11 mouse cellular contexts compared by ENCODE assay signal in the genomic region with DNA sequence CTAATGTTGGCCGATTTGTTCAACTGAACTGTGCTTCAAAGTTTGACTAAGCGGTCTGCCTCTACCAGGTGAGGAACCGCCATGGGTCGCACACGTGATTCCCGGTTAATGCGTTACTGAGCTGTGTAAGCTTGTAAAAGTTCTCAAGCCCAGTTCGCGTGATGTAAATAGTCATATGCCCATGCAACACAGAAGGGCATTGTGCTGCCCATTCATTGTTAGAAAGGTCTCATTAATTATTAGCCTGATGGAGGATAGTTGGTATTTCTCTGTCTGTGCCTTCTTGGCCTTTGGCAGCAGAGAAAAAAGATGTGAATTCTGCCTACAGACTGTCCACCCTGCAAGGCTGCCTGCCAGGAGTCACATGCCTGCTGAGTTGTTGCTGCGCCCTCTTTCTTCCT. TPM values are rescaled to one million over a fixed set of nuclear protein-coding genes. Genes with fewer than 3 reads are reported as not detected.
A peak's percentile ranks its signal among the peaks of the same experiment; 100 is the strongest.
DNase-seq lines count a peak whose midpoint lies in the region; ATAC-seq and TF ChIP-seq lines count a peak whose summit lies in the region.
"Had no signal": no experiment of that assay in that cellular context is flagged by ENCODE, and none has a peak within 500 bp of the region (broad histone marks: within the 10 kb centered on the region; RNA-seq: fewer than 3 reads in every experiment).

No protein-coding gene starts in this region.

- H3K9me3 ChIP-seq in liver, embryonic 12.5 days (replicated peaks): no peaks in the 10 kb centered on the region
- no peaks in the 10 kb centered on the region for H3K9me3 ChIP-seq in forebrain, embryonic 13.5 days (replicated peaks)
- no peaks in the 10 kb centered on the region for H3K9me3 ChIP-seq in intestine, embryonic 15.5 days
- H3K9me3 ChIP-seq in limb, embryonic 13.5 days: no peaks in the 10 kb centered on the region

- no peak overlapping the region for H3K4me3 ChIP-seq in liver, adult 2 months (ENCODE audit: insufficient read depth, low read depth, low read length)
- no peak overlapping the region for H3K4me3 ChIP-seq in liver, embryonic 12.5 days
- no peak overlapping the region for H3K4me3 ChIP-seq in forebrain, embryonic 13.5 days
- H3K4me3 ChIP-seq in intestine, embryonic 15.5 days (replicated peaks): no peak overlapping the region
- no peak overlapping the region for H3K4me3 ChIP-seq in limb, embryonic 13.5 days
- H3K4me3 ChIP-seq: megakaryocyte, embryonic 14.5 days had no signal

- no peak for TF ChIP-seq POLR2A in liver, adult 2 months (IDR thresholded peaks at IDR 0.05; ENCODE audit: extremely low read depth, insufficient read depth, low read length)

- no peak overlapping the region for H3K27ac ChIP-seq in liver, adult 2 months (replicated peaks; ENCODE audit: insufficient read depth, low read depth, low read length)
- no peak overlapping the region for H3K27ac ChIP-seq in liver, embryonic 12.5 days
- H3K27ac ChIP-seq in forebrain, embryonic 13.5 days: peak overlapping the region; percentile 78
- H3K27ac ChIP-seq in intestine, embryonic 15.5 days: no peak overlapping the region
- no peak overlapping the region for H3K27ac ChIP-seq in limb, embryonic 13.5 days

- H3K4me1 ChIP-seq in liver, adult 2 months (ENCODE audit: control insufficient read depth, insufficient read depth, low read length): no peaks in the 10 kb centered on the region
- no peaks in the 10 kb centered on the region for H3K4me1 ChIP-seq in liver, embryonic 12.5 days
- H3K4me1 ChIP-seq in forebrain, embryonic 13.5 days: peaks cover 76% of the 10 kb centered on the region
- H3K4me1 ChIP-seq in intestine, embryonic 15.5 days (replicated peaks): peaks cover 9% of the 10 kb centered on the region; the same call in 1 of the 2 replicates
- peaks cover 19% of the 10 kb centered on the region; the same call in 1 of the 2 replicates for H3K4me1 ChIP-seq in limb, embryonic 13.5 days
- H3K4me1 ChIP-seq: megakaryocyte, embryonic 14.5 days had no signal

- WGBS in liver, adult 2 months: 74% methylated on average over 10 of the region's 10 CpGs
- 88% methylated on average over 10 of the region's 10 CpGs for WGBS in liver, embryonic 12.5 days (ENCODE audit: insufficient replicate concordance)
- WGBS in forebrain, embryonic 13.5 days: 76% methylated on average over 10 of the region's 10 CpGs
- 56% methylated on average over 10 of the region's 10 CpGs for WGBS in intestine, embryonic 15.5 days
- 81% methylated on average over 10 of the region's 10 CpGs for WGBS in limb, embryonic 13.5 days

- H3K9ac ChIP-seq in liver, adult 2 months (ENCODE audit: low read depth, low read length): no peak overlapping the region
- H3K9ac ChIP-seq in liver, embryonic 12.5 days: no peak overlapping the region
- no peak overlapping the region for H3K9ac ChIP-seq in forebrain, embryonic 13.5 days
- no peak overlapping the region for H3K9ac ChIP-seq in intestine, embryonic 15.5 days
- H3K9ac ChIP-seq in limb, embryonic 13.5 days: no peak overlapping the region

- ATAC-seq in liver, embryonic 12.5 days: no peak
- ATAC-seq in forebrain, embryonic 13.5 days: no peak
- ATAC-seq in intestine, embryonic 15.5 days: peak; percentile 78
- 0 out of 2 replicates have a peak, but pooled peaks have one; percentile 28 for ATAC-seq in limb, embryonic 13.5 days (ENCODE audit: low FRiP score, low read depth)

- peaks cover 2% of the 10 kb centered on the region; the same call in 1 of the 2 replicates for H3K79me2 ChIP-seq in liver, adult 2 months (ENCODE audit: control insufficient read depth, insufficient read depth, low read length)

- no peaks in the 10 kb centered on the region for H3K36me3 ChIP-seq in liver, adult 2 months (ENCODE audit: control insufficient read depth, insufficient read depth, low read length)
- no peaks in the 10 kb centered on the region for H3K36me3 ChIP-seq in liver, embryonic 12.5 days
- H3K36me3 ChIP-seq in forebrain, embryonic 13.5 days (ENCODE audit: poor library complexity, severe bottlenecking): no peaks in the 10 kb centered on the region
- no peaks in the 10 kb centered on the region for H3K36me3 ChIP-seq in intestine, embryonic 15.5 days
- H3K36me3 ChIP-seq in limb, embryonic 13.5 days: no peaks in the 10 kb centered on the region

- no peaks in the 10 kb centered on the region for H3K27me3 ChIP-seq in liver, adult 2 months (ENCODE audit: control insufficient read depth, insufficient read depth, low read length)
- no peaks in the 10 kb centered on the region for H3K27me3 ChIP-seq in liver, embryonic 12.5 days (replicated peaks)
- H3K27me3 ChIP-seq in forebrain, embryonic 13.5 days: no peaks in the 10 kb centered on the region
- no peaks in the 10 kb centered on the region for H3K27me3 ChIP-seq in intestine, embryonic 15.5 days (replicated peaks)
- H3K27me3 ChIP-seq in limb, embryonic 13.5 days: no peaks in the 10 kb centered on the region
- H3K27me3 ChIP-seq: megakaryocyte, embryonic 14.5 days had no signal

- no peak for TF ChIP-seq CTCF in liver, adult 2 months (IDR thresholded peaks at IDR 0.05; ENCODE audit: low read depth, low read length)

- H3K4me2 ChIP-seq in liver, embryonic 12.5 days: no peak overlapping the region
- H3K4me2 ChIP-seq in forebrain, embryonic 13.5 days: no peak overlapping the region
- H3K4me2 ChIP-seq in intestine, embryonic 15.5 days (replicated peaks): peak overlapping the region; percentile 22; the same call in 1 of the 2 replicates
- no peak overlapping the region for H3K4me2 ChIP-seq in limb, embryonic 13.5 days (replicated peaks)

- intact Hi-C loops in gastrocnemius, postnatal 14 days (cut with DNase I; ENCODE audit: low total_unique reads): no loop called here

- DNase-seq in liver, adult 2 months (ENCODE audit: extremely low read depth, low read depth, low spot score): peak; percentile 60
- DNase-seq in spleen, adult 18-20 months: no peak
- no peak for DNase-seq in lung, postnatal 10 days
- DNase-seq in gastrocnemius, postnatal 14 days: no peak
- DNase-seq: adrenal gland, postnatal 25 days; heart, postnatal 10 days had no signal

RNA-seq across cellular contexts. Expression of a gene that starts 53.1 kb away (rescaled TPM):
- 9.5 and 10.7 TPM in 2 replicates for total RNA-seq in liver, adult 2 months (2014; rRNA removed)
- 14.8 and 15.0 TPM in 2 replicates for polyA plus RNA-seq in liver, adult 2 months (2012; rRNA removed)
- polyA plus RNA-seq in liver, embryonic 12.5 days (2016; fragmentation: Nextera tagmentation; extraction: Ambion mirVana): 0.11 and 0.18 TPM in 2 replicates
- polyA plus RNA-seq in forebrain, embryonic 13.5 days (2015; fragmentation: Nextera tagmentation; extraction: Ambion mirVana): 3.6 and 4.6 TPM in 2 replicates
- 1.7 TPM in 2 replicates for polyA plus RNA-seq in intestine, embryonic 15.5 days (2015; fragmentation: Nextera tagmentation; extraction: Ambion mirVana)
- 1.2 and 1.5 TPM in 2 replicates for polyA plus RNA-seq in limb, embryonic 13.5 days (2015; fragmentation: Nextera tagmentation; extraction: Ambion mirVana)
- total RNA-seq in gastrocnemius, postnatal 14 days (2021): 1 to 10 TPM in 1 of 2 experiments, under 1 TPM in 1; 0.66 to 1.0 TPM

Comparison
In these comparisons a context has a peak if more than half of its experiments do, and no peak if none do; other contexts are left out.
1. ATAC-seq: peak in intestine, embryonic 15.5 days (single experiment) and limb, embryonic 13.5 days (single experiment); none in liver, embryonic 12.5 days (single experiment) and forebrain, embryonic 13.5 days (single experiment).